Mouse (Mus musculus) cortical plate, adult 2 months (tissue): Measurements from ENCODE around the gene Bmp6.

ENCODE experiments used
- CTCF ChIP-seq: fragments of 200-500 bp; IDR thresholded peaks from 2 replicates; pipeline ENCODE4 v1.5.1; 2011; ENCODE audit warnings: mild to moderate bottlenecking, control low read depth, low read length; ENCODE audit not compliant: insufficient read depth; ENCODE audit errors: extremely low read depth
- POLR2A ChIP-seq: fragments of 200-500 bp; IDR thresholded peaks from 2 replicates; pipeline ENCODE4 v1.6.1; 2011; ENCODE audit warnings: mild to moderate bottlenecking, low read length, control low read depth; ENCODE audit not compliant: insufficient read depth; ENCODE audit errors: extremely low read depth

GRCm38 (mm10) chr13:38296166-38296565, 48.7 kb upstream of the Bmp6 start:
- TF ChIP-seq CTCF: no peak
- TF ChIP-seq POLR2A: no peak
